Mouse (Mus musculus) MEL (cell line): ENCODE results near the gene Cfdp1. TPM values are rescaled to one million over a fixed set of nuclear protein-coding genes. Genes with fewer than 3 reads are reported as not detected.

ENCODE experiments used
- DNase-seq: peaks from one replicate; pipeline ENCODE4 v3.0.0; 2011; ENCODE audit warnings: low read depth, low spot score
- H3K27ac ChIP-seq: 2 replicates; pipeline ENCODE4 v1.5.1; 2012; ENCODE audit warnings: low read depth, mild to moderate bottlenecking, control low read depth, low read length, moderate library complexity; ENCODE audit not compliant: control insufficient read depth
- H3K27me3 ChIP-seq, 2 experiments: fragments of 150-350 bp in 1 of 2; sonication (generic) in 1 of 2; 2 replicates each; pipeline ENCODE4 v1.6.1; 2012; ENCODE audit warnings: low read length in 2 of 2, mild to moderate bottlenecking in 2 of 2, improper control_type of control experiment in 1 of 2, moderate library complexity in 1 of 2; ENCODE audit not compliant: insufficient read depth in 2 of 2, control insufficient read depth in 1 of 2
- H3K36me3 ChIP-seq, 2 experiments: 2 replicates each; pipeline ENCODE4 v1.6.1; 2012 to 2014; ENCODE audit warnings: low read length in 2 of 2, improper control_type of control experiment in 1 of 2, inconsistent platforms in 1 of 2, mild to moderate bottlenecking in 1 of 2; ENCODE audit not compliant: insufficient read depth in 2 of 2, control insufficient read depth in 1 of 2
- H3K4me1 ChIP-seq, 2 experiments: fragments of 150-350 bp in 1 of 2; sonication (generic) in 1 of 2; 2 replicates each; pipeline ENCODE4 v1.6.1; 2012; ENCODE audit warnings: low read length in 2 of 2, improper control_type of control experiment in 1 of 2, mild to moderate bottlenecking in 1 of 2; ENCODE audit not compliant: insufficient read depth in 2 of 2, control insufficient read depth in 1 of 2
- H3K4me3 ChIP-seq, 2 experiments: fragments of 150-350 bp in 1 of 2; sonication (generic) in 1 of 2; 2 replicates each; pipeline ENCODE4 v1.5.1; 2012; ENCODE audit warnings: low read depth in 2 of 2, low read length in 2 of 2, mild to moderate bottlenecking in 2 of 2, moderate library complexity in 2 of 2, control low read depth in 1 of 2, improper control_type of control experiment in 1 of 2; ENCODE audit not compliant: control insufficient read depth in 1 of 2, insufficient read depth in 1 of 2
- H3K79me2 ChIP-seq: 2 replicates; pipeline ENCODE4 v1.6.1; 2012; ENCODE audit warnings: mild to moderate bottlenecking, low read length, moderate library complexity; ENCODE audit not compliant: control insufficient read depth, poor library complexity, insufficient read depth
- H3K9ac ChIP-seq: 2 replicates; pipeline ENCODE4 v1.6.1; 2012; ENCODE audit warnings: low read depth, mild to moderate bottlenecking, control low read depth, low read length, moderate library complexity; ENCODE audit not compliant: control insufficient read depth, poor library complexity, severe bottlenecking
- H3K9me3 ChIP-seq: fragments of 150-350 bp; sonication (generic); replicated peaks from 2 replicates; pipeline ENCODE4 v1.6.1; 2012; ENCODE audit warnings: mild to moderate bottlenecking, low read length, improper control_type of control experiment, moderate library complexity; ENCODE audit not compliant: insufficient read depth
- BHLHE40 ChIP-seq: IDR thresholded peaks from 2 replicates; pipeline ENCODE4 v1.6.1; 2012; ENCODE audit warnings: low read depth, mild to moderate bottlenecking, inconsistent platforms, low read length, improper control_type of control experiment, borderline replicate concordance
- CHD2 ChIP-seq: IDR thresholded peaks from 2 replicates; pipeline ENCODE4 v1.6.1; 2011; ENCODE audit warnings: low read length, improper control_type of control experiment
- CTCF ChIP-seq, 3 experiments: IDR thresholded peaks in 2 of 3; conservative IDR thresholded peaks in 1 of 3; 2 replicates each; pipeline ENCODE4 v1.5.1; 2011 to 2012; ENCODE audit warnings: low read length in 3 of 3, low read depth in 2 of 3, mild to moderate bottlenecking in 2 of 3, improper control_type of control experiment in 1 of 3, inconsistent platforms in 1 of 3, mixed read lengths in 1 of 3, moderate library complexity in 1 of 3; ENCODE audit not compliant: control insufficient read depth in 1 of 3, insufficient read depth in 1 of 3, poor library complexity in 1 of 3, severe bottlenecking in 1 of 3
- E2F4 ChIP-seq: IDR thresholded peaks from 2 replicates; pipeline ENCODE4 v1.6.1; 2011; ENCODE audit warnings: low read depth, low read length, improper control_type of control experiment, borderline replicate concordance
- GABPA ChIP-seq: IDR thresholded peaks from 2 replicates; pipeline ENCODE4 v1.6.1; 2012; ENCODE audit warnings: low read depth, mild to moderate bottlenecking, inconsistent platforms, low read length, improper control_type of control experiment, moderate library complexity
- GATA1 ChIP-seq: IDR thresholded peaks from 2 replicates; pipeline ENCODE4 v1.6.1; 2011; ENCODE audit warnings: low read depth, low read length, improper control_type of control experiment
- HCFC1 ChIP-seq: IDR thresholded peaks from 2 replicates; pipeline ENCODE4 v1.6.1; 2012; ENCODE audit warnings: low read depth, mild to moderate bottlenecking, inconsistent platforms, low read length, improper control_type of control experiment, moderate library complexity
- JUND ChIP-seq: IDR thresholded peaks from 2 replicates; pipeline ENCODE4 v1.6.1; 2011; ENCODE audit warnings: low read depth, mild to moderate bottlenecking, improper control_type of control experiment, low read length
- MAFK ChIP-seq: IDR thresholded peaks from 2 replicates; pipeline ENCODE4 v1.6.1; 2011; ENCODE audit warnings: low read depth, mild to moderate bottlenecking, low read length, improper control_type of control experiment, borderline replicate concordance
- MAX ChIP-seq: IDR thresholded peaks from 2 replicates; pipeline ENCODE4 v1.6.1; 2011; ENCODE audit warnings: low read length, improper control_type of control experiment
- MAZ ChIP-seq: IDR thresholded peaks from 2 replicates; pipeline ENCODE4 v1.6.1; 2012; ENCODE audit warnings: low read depth, mild to moderate bottlenecking, inconsistent platforms, low read length, improper control_type of control experiment
- MEF2A ChIP-seq: IDR thresholded peaks from 2 replicates; pipeline ENCODE4 v1.6.1; 2014; ENCODE audit warnings: low read depth, mild to moderate bottlenecking, inconsistent platforms, low read length, improper control_type of control experiment; ENCODE audit not compliant: poor library complexity, insufficient replicate concordance, severe bottlenecking; ENCODE audit errors: extremely low read depth
- MYC ChIP-seq: IDR thresholded peaks from 2 replicates; pipeline ENCODE4 v1.6.1; 2011; ENCODE audit warnings: low read depth, mild to moderate bottlenecking, low read length, improper control_type of control experiment, moderate library complexity
- NELFE ChIP-seq: IDR thresholded peaks from 2 replicates; pipeline ENCODE4 v1.6.1; 2011; ENCODE audit warnings: low read depth, low read length, improper control_type of control experiment
- NRF1 ChIP-seq: IDR thresholded peaks from 2 replicates; pipeline ENCODE4 v1.6.1; 2014; ENCODE audit warnings: low read depth, mild to moderate bottlenecking, inconsistent platforms, low read length, improper control_type of control experiment, moderate library complexity; ENCODE audit not compliant: poor library complexity, insufficient read depth, severe bottlenecking
- POLR2AphosphoS2 ChIP-seq: IDR thresholded peaks from 2 replicates; pipeline ENCODE4 v1.6.1; 2011; ENCODE audit warnings: low read length, improper control_type of control experiment
- POLR2AphosphoS5 ChIP-seq: IDR thresholded peaks from 2 replicates; pipeline ENCODE4 v1.6.1; 2012; ENCODE audit warnings: low read depth, borderline replicate concordance, mild to moderate bottlenecking, inconsistent platforms, low read length, moderate library complexity, mixed read lengths
- RCOR1 ChIP-seq: IDR thresholded peaks from 2 replicates; pipeline ENCODE4 v1.6.1; 2012; ENCODE audit warnings: low read depth, mild to moderate bottlenecking, inconsistent platforms, low read length, improper control_type of control experiment
- TBP ChIP-seq: IDR thresholded peaks from 2 replicates; pipeline ENCODE4 v1.8.0; 2011; ENCODE audit warnings: low read depth, low read length, improper control_type of control experiment
- USF2 ChIP-seq, 2 experiments: IDR thresholded peaks; 2 replicates each; pipeline ENCODE4 v1.6.1; 2011 to 2012; ENCODE audit warnings: improper control_type of control experiment in 2 of 2, low read length in 2 of 2, borderline replicate concordance in 1 of 2, inconsistent platforms in 1 of 2, low read depth in 1 of 2, mild to moderate bottlenecking in 1 of 2; ENCODE audit not compliant: insufficient read depth in 1 of 2
- ZMIZ1 ChIP-seq: IDR thresholded peaks from 2 replicates; pipeline ENCODE4 v1.6.1; 2012; ENCODE audit warnings: low read depth, mild to moderate bottlenecking, inconsistent platforms, low read length, improper control_type of control experiment, moderate library complexity
- polyA plus RNA-seq, 2 experiments: library from polyadenylated mRNA; stranded (reverse) in 1 of 2; unstranded in 1 of 2; fragments of >175 nt in 1 of 2; fragments of >200 nt in 1 of 2; gene quantifications; 2 replicates each; pipeline versions ENCODE4 v1.2.1 to v1.2.4; 2012; ENCODE audit warnings: low replicate concordance in 2 of 2, low read depth in 1 of 2; ENCODE audit not compliant: insufficient read length in 2 of 2, insufficient read depth in 1 of 2, missing spikeins in 1 of 2
- total RNA-seq: library from RNA; depleted of rRNA; stranded (reverse); fragments of 300-350 nt; gene quantifications from 2 replicates; pipeline ENCODE4 v1.2.3, GENCODE M21; 2012

The Cfdp1 gene
- total and polyA plus RNA-seq, 3 experiments = 185 to 214 TPM; not detected in 1

DNA sequence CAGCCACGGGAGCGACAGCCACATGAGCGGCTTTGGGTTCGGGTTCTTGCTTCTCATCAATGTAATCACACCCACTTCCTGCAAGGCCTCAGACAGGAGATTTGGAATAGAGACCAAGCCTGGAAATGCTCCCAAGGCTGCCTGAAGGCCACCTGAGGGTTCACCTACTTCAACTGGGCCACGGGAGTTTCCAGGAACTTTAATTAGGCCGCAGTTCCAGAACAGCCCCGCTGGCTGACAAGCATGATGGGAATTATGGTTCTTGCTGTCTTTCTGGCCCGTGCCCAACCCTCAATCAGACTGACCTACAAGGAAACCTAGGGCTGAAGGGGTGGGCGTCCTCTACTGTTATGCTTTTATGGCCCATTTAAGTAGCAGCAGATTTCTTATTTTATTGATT lies 82.0 kb downstream of the Cfdp1 start:
- Histone ChIP-seq H3K36me3 (peaks cover 10 to 20% of the 10 kb centered on the region in 2 experiments), H3K79me2 (no peaks in the 10 kb centered on the region), H3K9ac (no peak overlapping the region), H3K9me3 (no peaks in the 10 kb centered on the region), H3K27me3 (no peaks in the 10 kb centered on the region), H3K4me1 (peaks cover 0 to 10% of the 10 kb centered on the region in 2 experiments; a peak in 2 of 4 replicates), H3K27ac (no peak overlapping the region), H3K4me3 (no peak overlapping the region)
- TF ChIP-seq NELFE (no peak), ZMIZ1 (no peak), MEF2A (no peak), GABPA (no peak), MAFK (no peak), GATA1 (no peak), MAX (no peak), POLR2AphosphoS5 (no peak), CTCF (IDR thresholded peaks at IDR 0.05 in 2 of 3, conservative IDR thresholded peaks at IDR 0.05 in 1 of 3; ENCODE audit: control insufficient read depth in 1 of 3, insufficient read depth in 1 of 3, low read depth in 2 of 3, low read length in 3 of 3, poor library complexity in 1 of 3, severe bottlenecking in 1 of 3) (no peak)
- no peak for DNase-seq

GRCm38 (mm10) chr8:111771625-111772020 lies 82.5 kb downstream of the Cfdp1 start:
- peaks cover 0 to 6% of the 10 kb centered on the region in 2 experiments; a peak in 2 of 4 replicates for H3K4me1 ChIP-seq
- no peaks in the 10 kb centered on the region for H3K79me2 ChIP-seq
- no peak for TF ChIP-seq USF2 (IDR thresholded peaks at IDR 0.05; ENCODE audit: borderline replicate concordance in 1 of 2, insufficient read depth in 1 of 2, low read depth in 1 of 2, low read length in 2 of 2)
- no peak for TF ChIP-seq MAX
- TF ChIP-seq POLR2AphosphoS2 = no peak
- TF ChIP-seq TBP = no peak
- no peak for TF ChIP-seq BHLHE40
- no peak for TF ChIP-seq E2F4
- TF ChIP-seq RCOR1 = no peak
- no peak for TF ChIP-seq NRF1
- TF ChIP-seq CHD2 = no peak
- TF ChIP-seq JUND = no peak
- TF ChIP-seq MYC = no peak
- TF ChIP-seq MAZ = no peak
- TF ChIP-seq NELFE = no peak
- TF ChIP-seq HCFC1 = no peak
- TF ChIP-seq, all 39 proteins: peak for 0
- Histone ChIP-seq H3K9ac (no peak overlapping the region), H3K4me3 (no peak overlapping the region), H3K9me3 (no peaks in the 10 kb centered on the region), H3K27me3 (no peaks in the 10 kb centered on the region), H3K27ac (no peak overlapping the region), H3K36me3 (peaks cover 10 to 16% of the 10 kb centered on the region in 2 experiments)
- no peak for DNase-seq
